Mouse (Mus musculus): ENCODE data around the gene Adam17. TPM values are rescaled to one million over a fixed set of nuclear protein-coding genes. Genes with fewer than 3 reads are reported as not detected.
"Not testable (repeated sequence)": the region's sequence is repeated elsewhere in the genome, so short reads cannot be mapped to it uniquely, and the experiment has no call there.

Gene Adam17
- polyA plus RNA-seq, 1 experiment: 16.3 TPM

- TF ChIP-seq POLR2A (IDR thresholded peaks at IDR 0.05; ENCODE audit: extremely low read depth, insufficient read depth, low read length): no peak
- no peak for TF ChIP-seq CTCF (IDR thresholded peaks at IDR 0.05; ENCODE audit: extremely low read depth, insufficient read depth, low read length)
- H3K4me3 ChIP-seq (ENCODE audit: insufficient read depth, low read length): no peak overlapping the region
- H3K27ac ChIP-seq (ENCODE audit: insufficient read depth, low read length): no peak overlapping the region
- peaks cover 1% of the 10 kb centered on the region; the same call in 1 of the 2 replicates for H3K4me1 ChIP-seq (ENCODE audit: control insufficient read depth, insufficient read depth, low read length)
Observed at GRCm38 (mm10) chr12:21402771-21403170, 29.3 kb upstream of the Adam17 start.

GRCm38 (mm10) chr12:21386201-21386600, 12.8 kb upstream of the Adam17 start:
- no peak overlapping the region for H3K4me3 ChIP-seq (ENCODE audit: insufficient read depth, low read length)
- H3K27ac ChIP-seq (ENCODE audit: insufficient read depth, low read length): no peak overlapping the region
- no peaks in the 10 kb centered on the region for H3K4me1 ChIP-seq (ENCODE audit: control insufficient read depth, insufficient read depth, low read length)
- no peak for TF ChIP-seq CTCF (IDR thresholded peaks at IDR 0.05; ENCODE audit: extremely low read depth, insufficient read depth, low read length)
- TF ChIP-seq POLR2A (IDR thresholded peaks at IDR 0.05; ENCODE audit: extremely low read depth, insufficient read depth, low read length): no peak

- H3K4me3 ChIP-seq (ENCODE audit: insufficient read depth, low read length); H3K4me1 ChIP-seq (ENCODE audit: control insufficient read depth, insufficient read depth, low read length): not testable (repeated sequence)
Observed at GRCm38 (mm10) chr12:21378765-21379346, 5.4 kb upstream of the Adam17 start.

GRCm38 (mm10) chr12:21375376-21376157, 2.1 kb upstream of the Adam17 start:
- H3K27ac ChIP-seq (ENCODE audit: insufficient read depth, low read length): no peak overlapping the region
- H3K4me3 ChIP-seq (ENCODE audit: insufficient read depth, low read length): no peak overlapping the region
- peaks cover 1% of the 10 kb centered on the region; the same call in 1 of the 2 replicates for H3K4me1 ChIP-seq (ENCODE audit: control insufficient read depth, insufficient read depth, low read length)
- TF ChIP-seq CTCF (IDR thresholded peaks at IDR 0.05; ENCODE audit: extremely low read depth, insufficient read depth, low read length) (no peak), POLR2A (IDR thresholded peaks at IDR 0.05; ENCODE audit: extremely low read depth, insufficient read depth, low read length) (no peak)

More at GRCm38 (mm10) chr12:21378765-21379346, 5.4 kb upstream of the Adam17 start:
- not testable (repeated sequence) for H3K27ac ChIP-seq (ENCODE audit: insufficient read depth, low read length)

GRCm38 (mm10) chr12:21373820-21374475, 516 bp upstream of the Adam17 start:
- H3K4me1 ChIP-seq (ENCODE audit: control insufficient read depth, insufficient read depth, low read length): peaks cover 1% of the 10 kb centered on the region; the same call in 1 of the 2 replicates
- H3K27ac ChIP-seq (ENCODE audit: insufficient read depth, low read length): peak overlapping the region; percentile 90
- H3K4me3 ChIP-seq (ENCODE audit: insufficient read depth, low read length): peak overlapping the region; percentile 73
- TF ChIP-seq CTCF (IDR thresholded peaks at IDR 0.05; ENCODE audit: extremely low read depth, insufficient read depth, low read length): no peak
- TF ChIP-seq POLR2A (IDR thresholded peaks at IDR 0.05; ENCODE audit: extremely low read depth, insufficient read depth, low read length): no peak

- Histone ChIP-seq H3K4me1 (ENCODE audit: control insufficient read depth, insufficient read depth, low read length) (peaks cover 1% of the 10 kb centered on the region; the same call in 1 of the 2 replicates), H3K4me3 (ENCODE audit: insufficient read depth, low read length) (no peak overlapping the region), H3K27ac (ENCODE audit: insufficient read depth, low read length) (no peak overlapping the region)
- TF ChIP-seq CTCF (IDR thresholded peaks at IDR 0.05; ENCODE audit: extremely low read depth, insufficient read depth, low read length) (no peak), POLR2A (IDR thresholded peaks at IDR 0.05; ENCODE audit: extremely low read depth, insufficient read depth, low read length) (no peak)
Observed at GRCm38 (mm10) chr12:21370035-21370611, 3.3 kb downstream of the Adam17 start.

GRCm38 (mm10) chr12:21369087-21369410, 4.4 kb downstream of the Adam17 start:
- Histone ChIP-seq H3K4me1 (ENCODE audit: control insufficient read depth, insufficient read depth, low read length) (peaks cover 1% of the 10 kb centered on the region; the same call in 1 of the 2 replicates), H3K27ac (ENCODE audit: insufficient read depth, low read length) (0 out of 2 replicates have a peak overlapping the region, but pooled peaks have one; percentile 81), H3K4me3 (ENCODE audit: insufficient read depth, low read length) (no peak overlapping the region)
- no peak for TF ChIP-seq POLR2A (IDR thresholded peaks at IDR 0.05; ENCODE audit: extremely low read depth, insufficient read depth, low read length)
- TF ChIP-seq CTCF (IDR thresholded peaks at IDR 0.05; ENCODE audit: extremely low read depth, insufficient read depth, low read length): no peak

GRCm38 (mm10) chr12:21368376-21369086, 4.9 kb downstream of the Adam17 start:
- no peak for TF ChIP-seq POLR2A (IDR thresholded peaks at IDR 0.05; ENCODE audit: extremely low read depth, insufficient read depth, low read length)
- TF ChIP-seq CTCF (IDR thresholded peaks at IDR 0.05; ENCODE audit: extremely low read depth, insufficient read depth, low read length): no peak
- Histone ChIP-seq H3K4me1 (ENCODE audit: control insufficient read depth, insufficient read depth, low read length) (peaks cover 1% of the 10 kb centered on the region; the same call in 1 of the 2 replicates), H3K4me3 (ENCODE audit: insufficient read depth, low read length) (no peak overlapping the region), H3K27ac (ENCODE audit: insufficient read depth, low read length) (peak overlapping the region; percentile 81; the same call in 1 of the 2 replicates)

Measured in cortical plate, adult 2 months (tissue).